Mouse (Mus musculus): ENCODE data around the gene Exoc6.

DNA sequence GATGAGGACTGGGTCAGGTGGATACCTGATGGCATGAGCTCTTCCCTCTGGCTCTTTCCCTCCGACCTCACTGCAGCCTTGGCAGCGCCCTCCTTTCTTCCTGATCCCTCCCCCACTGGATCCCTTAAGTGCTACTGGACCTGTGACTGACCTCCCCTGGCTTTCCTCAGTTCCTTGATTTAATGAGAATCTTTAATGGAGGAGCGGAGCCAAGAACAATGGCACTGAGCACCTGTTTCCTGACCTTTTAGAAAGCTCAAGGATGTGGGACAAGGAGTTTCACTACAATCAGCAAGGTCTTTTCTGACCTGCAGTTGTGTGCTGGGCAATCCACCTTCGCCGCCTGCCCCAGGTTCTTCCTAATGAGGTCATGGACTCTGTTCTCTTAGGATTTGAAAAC is 43.6 kb upstream of the Exoc6 start:
- TF ChIP-seq CTCF (IDR thresholded peaks at IDR 0.05) (no peak), EP300 (IDR thresholded peaks at IDR 0.05; ENCODE audit: insufficient read depth, low read depth, low read length) (0 out of 2 replicates have a peak, but pooled peaks have one; percentile 11)
